Mouse (Mus musculus) heart, adult 2 months (tissue): ENCODE measurements around the gene Mgrn1.

Source experiments
- CTCF ChIP-seq: fragments of 200-600 bp; IDR thresholded peaks from 2 replicates; pipeline ENCODE4 v1.8.1; 2022; ENCODE audit warnings: antibody characterized with exemption, mild to moderate bottlenecking, moderate library complexity
- POLR2A ChIP-seq: fragments of 200-500 bp; IDR thresholded peaks from 2 replicates; pipeline ENCODE4 v1.6.1; 2011; ENCODE audit warnings: mild to moderate bottlenecking, low read depth, low read length, control low read depth; ENCODE audit not compliant: insufficient read depth

DNA sequence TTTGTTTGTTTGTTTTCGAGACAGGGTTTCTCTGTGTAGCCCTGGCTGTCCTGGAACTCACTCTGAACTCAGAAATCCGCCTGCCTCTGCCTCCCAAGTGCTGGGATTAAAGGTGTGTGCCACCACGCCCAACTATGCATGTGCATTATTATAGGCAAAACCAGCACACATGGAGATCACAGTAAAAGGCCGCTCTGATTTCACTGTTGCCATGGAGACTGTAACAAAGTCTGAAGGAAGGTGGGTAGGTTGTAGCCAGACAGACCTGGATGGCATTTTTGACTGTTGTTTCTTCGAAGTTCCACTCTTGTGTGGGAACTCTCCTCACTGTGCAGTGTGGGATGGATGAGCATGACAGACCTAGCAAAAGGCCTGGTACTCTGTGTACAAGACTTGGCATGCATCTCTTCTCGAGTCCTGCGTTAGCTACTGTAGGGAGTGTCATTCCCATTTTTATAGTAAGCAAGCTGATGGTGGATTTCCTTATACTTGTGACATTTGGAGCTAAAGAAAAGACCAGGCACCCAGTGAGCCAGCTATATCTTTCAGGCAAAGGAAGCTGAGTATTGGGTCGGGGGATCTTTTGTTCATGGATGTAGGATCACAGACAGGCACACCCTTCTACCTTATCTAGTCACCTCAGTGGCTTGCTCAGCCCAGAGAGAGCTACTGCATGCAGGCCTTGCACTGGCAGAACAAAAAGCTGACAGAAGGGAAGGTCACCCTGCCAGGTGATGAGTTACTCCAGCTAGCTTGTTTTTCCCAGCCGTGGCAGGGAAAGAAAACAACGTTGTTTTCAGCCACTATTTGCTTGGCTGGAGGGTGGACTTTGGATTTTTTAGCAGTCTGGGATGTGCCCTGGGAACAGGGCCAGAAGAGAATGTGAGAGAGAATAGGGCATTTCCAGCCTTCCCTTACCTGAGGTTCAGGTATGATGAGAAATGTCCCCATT lies 4.4 kb upstream of the Mgrn1 start:
- TF ChIP-seq CTCF (no peak), POLR2A (no peak)
